Mouse (Mus musculus): ENCODE results near the gene Cited4. TPM values are rescaled to one million over a fixed set of nuclear protein-coding genes. Genes with fewer than 3 reads are reported as not detected.

Gene Cited4
- total and polyA plus RNA-seq, 2 experiments from 2014 or later: 5.2 to 6.6 TPM

DNA sequence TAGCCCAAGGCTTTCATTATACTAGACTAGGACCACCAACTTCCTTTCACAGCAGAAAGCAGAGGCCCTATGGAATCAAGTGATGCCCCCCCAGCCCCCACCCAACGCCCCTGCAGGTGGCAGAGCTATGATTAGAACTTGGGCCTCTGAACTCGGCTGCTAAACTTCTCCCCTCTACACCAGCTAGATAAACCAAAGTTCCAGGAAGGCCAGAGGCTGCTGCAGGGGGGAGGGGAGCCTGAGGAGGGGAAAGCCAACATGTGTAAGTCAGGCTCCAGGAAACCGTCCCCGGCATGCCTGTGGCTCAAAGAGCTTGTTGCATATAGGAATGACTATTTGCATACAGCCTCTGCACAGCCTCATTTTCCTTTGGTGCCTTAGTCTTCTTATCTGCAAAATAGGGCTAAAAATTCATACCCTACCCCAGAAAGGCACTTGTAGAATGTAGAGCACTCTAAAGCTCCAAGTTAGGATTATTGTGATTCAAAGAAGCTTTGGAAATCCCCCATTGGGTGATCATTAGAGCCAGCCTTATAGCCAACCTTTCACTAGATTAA is 1.1 kb upstream of the Cited4 start:
- H3K27ac ChIP-seq (ENCODE audit: low read depth, low read length): no peak overlapping the region
- H3K4me3 ChIP-seq (ENCODE audit: low read depth, low read length): no peak overlapping the region
- no peak for TF ChIP-seq CTCF (IDR thresholded peaks at IDR 0.05)
- no peaks in the 10 kb centered on the region for H3K9me3 ChIP-seq (ENCODE audit: low read length)
- H3K4me1 ChIP-seq (ENCODE audit: insufficient read depth, low read length): no peaks in the 10 kb centered on the region; the same call in 1 of the 2 replicates
- H3K9ac ChIP-seq (replicated peaks; ENCODE audit: low read length, poor library complexity, severe bottlenecking): no peak overlapping the region
- 44% methylated on average over 4 of the region's 4 CpGs for WGBS
- DNase-seq (ENCODE audit: low spot score): no peak
- no peaks in the 10 kb centered on the region for H3K36me3 ChIP-seq (ENCODE audit: insufficient read depth, low read length)
- no peak for ATAC-seq (ENCODE audit: low FRiP score)
- H3K27me3 ChIP-seq (ENCODE audit: insufficient read depth, low read length): peaks cover 13% of the 10 kb centered on the region; the same call in 1 of the 2 replicates
- no peak overlapping the region for H3K4me2 ChIP-seq (ENCODE audit: low read depth, low read length, poor library complexity, severe bottlenecking)

DNA sequence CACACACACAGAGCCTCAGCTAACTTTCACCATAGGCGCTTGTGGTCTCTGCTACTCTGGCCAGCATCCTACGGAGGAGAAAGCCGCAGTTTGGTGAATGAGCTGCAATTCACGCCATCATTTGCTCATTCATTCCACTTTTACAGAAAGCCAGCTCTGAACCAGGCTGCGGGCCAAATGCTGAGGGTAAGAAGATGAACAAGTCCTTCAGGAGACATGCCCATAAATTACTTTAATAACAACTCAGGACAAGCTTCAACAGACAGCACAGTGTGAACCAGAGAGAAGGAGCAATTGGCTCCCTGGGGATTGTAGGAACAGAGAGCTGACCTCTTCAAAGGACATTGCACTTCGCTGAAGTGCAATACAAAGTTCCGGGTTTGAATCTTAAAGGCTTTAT is 590 bp upstream of the Cited4 start:
- H3K4me1 ChIP-seq (ENCODE audit: insufficient read depth, low read length): no peaks in the 10 kb centered on the region; the same call in 1 of the 2 replicates
- no peak overlapping the region for H3K4me3 ChIP-seq (ENCODE audit: low read depth, low read length)
- H3K27ac ChIP-seq (ENCODE audit: low read depth, low read length): no peak overlapping the region
- no peak overlapping the region for H3K4me2 ChIP-seq (ENCODE audit: low read depth, low read length, poor library complexity, severe bottlenecking)
- peaks cover 13% of the 10 kb centered on the region; the same call in 1 of the 2 replicates for H3K27me3 ChIP-seq (ENCODE audit: insufficient read depth, low read length)
- no peak for TF ChIP-seq CTCF (IDR thresholded peaks at IDR 0.05)
- no peak for ATAC-seq (ENCODE audit: low FRiP score)
- no peaks in the 10 kb centered on the region for H3K9me3 ChIP-seq (ENCODE audit: low read length)
- no peak for DNase-seq (ENCODE audit: low spot score)
- WGBS: 60% methylated on average over 7 of the region's 7 CpGs
- no peak overlapping the region for H3K9ac ChIP-seq (replicated peaks; ENCODE audit: low read length, poor library complexity, severe bottlenecking)
- H3K36me3 ChIP-seq (ENCODE audit: insufficient read depth, low read length): no peaks in the 10 kb centered on the region

DNA sequence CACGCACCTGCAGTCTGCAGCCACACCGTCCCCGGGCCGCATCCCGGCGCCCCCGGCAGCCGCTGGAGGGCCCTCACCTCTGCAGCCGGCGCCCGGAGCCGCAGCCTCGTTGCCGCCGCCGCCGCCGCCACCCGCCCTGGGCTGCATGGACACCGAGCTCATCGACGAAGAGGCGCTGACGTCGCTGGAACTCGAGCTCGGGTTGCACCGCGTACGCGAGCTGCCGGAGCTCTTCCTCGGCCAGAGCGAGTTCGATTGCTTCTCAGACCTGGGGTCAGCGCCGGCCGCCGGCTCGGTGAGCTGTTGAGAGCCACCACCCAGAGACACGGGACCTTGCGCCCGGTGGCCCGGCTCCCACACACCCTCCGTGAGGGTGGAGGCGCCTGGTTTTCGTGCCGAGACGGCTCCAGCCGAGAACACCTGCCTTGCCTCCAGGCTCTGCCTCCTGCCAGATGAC is 701 bp downstream of the Cited4 start:
- peak; percentile 48 for ATAC-seq (ENCODE audit: low FRiP score)
- no peaks in the 10 kb centered on the region; the same call in 1 of the 2 replicates for H3K4me1 ChIP-seq (ENCODE audit: insufficient read depth, low read length)
- peak overlapping the region; percentile 34; the same call in 1 of the 2 replicates for H3K27ac ChIP-seq (ENCODE audit: low read depth, low read length)
- peak overlapping the region; percentile 96 for H3K4me2 ChIP-seq (ENCODE audit: low read depth, low read length, poor library complexity, severe bottlenecking)
- H3K9me3 ChIP-seq (ENCODE audit: low read length): no peaks in the 10 kb centered on the region
- TF ChIP-seq CTCF (IDR thresholded peaks at IDR 0.05): no peak
- H3K4me3 ChIP-seq (ENCODE audit: low read depth, low read length): peak overlapping the region; percentile 48
- H3K9ac ChIP-seq (replicated peaks; ENCODE audit: low read length, poor library complexity, severe bottlenecking): peak overlapping the region; percentile 66
- under 1% methylated on average over 32 of the region's 50 CpGs for WGBS
- H3K36me3 ChIP-seq (ENCODE audit: insufficient read depth, low read length): no peaks in the 10 kb centered on the region
- peak; percentile 42 for DNase-seq (ENCODE audit: low spot score)
- H3K27me3 ChIP-seq (ENCODE audit: insufficient read depth, low read length): peaks cover 13% of the 10 kb centered on the region; the same call in 1 of the 2 replicates

- peak overlapping the region; percentile 96 for H3K4me2 ChIP-seq (ENCODE audit: low read depth, low read length, poor library complexity, severe bottlenecking)
- H3K27ac ChIP-seq (ENCODE audit: low read depth, low read length): no peak overlapping the region
- no peaks in the 10 kb centered on the region; the same call in 1 of the 2 replicates for H3K4me1 ChIP-seq (ENCODE audit: insufficient read depth, low read length)
- WGBS: 17% methylated on average over 10 of the region's 10 CpGs
- peak; percentile 0; the same call in 1 of the 2 replicates for ATAC-seq (ENCODE audit: low FRiP score)
- TF ChIP-seq CTCF (IDR thresholded peaks at IDR 0.05): no peak
- H3K36me3 ChIP-seq (ENCODE audit: insufficient read depth, low read length): no peaks in the 10 kb centered on the region
- DNase-seq (ENCODE audit: low spot score): no peak
- H3K9me3 ChIP-seq (ENCODE audit: low read length): no peaks in the 10 kb centered on the region
- H3K27me3 ChIP-seq (ENCODE audit: insufficient read depth, low read length): peaks cover 13% of the 10 kb centered on the region; the same call in 1 of the 2 replicates
- peak overlapping the region; percentile 66 for H3K9ac ChIP-seq (replicated peaks; ENCODE audit: low read length, poor library complexity, severe bottlenecking)
- peak overlapping the region; percentile 48 for H3K4me3 ChIP-seq (ENCODE audit: low read depth, low read length)
Observed at GRCm38 (mm10) chr4:120667555-120667954, 1.2 kb downstream of the Cited4 start.

DNA sequence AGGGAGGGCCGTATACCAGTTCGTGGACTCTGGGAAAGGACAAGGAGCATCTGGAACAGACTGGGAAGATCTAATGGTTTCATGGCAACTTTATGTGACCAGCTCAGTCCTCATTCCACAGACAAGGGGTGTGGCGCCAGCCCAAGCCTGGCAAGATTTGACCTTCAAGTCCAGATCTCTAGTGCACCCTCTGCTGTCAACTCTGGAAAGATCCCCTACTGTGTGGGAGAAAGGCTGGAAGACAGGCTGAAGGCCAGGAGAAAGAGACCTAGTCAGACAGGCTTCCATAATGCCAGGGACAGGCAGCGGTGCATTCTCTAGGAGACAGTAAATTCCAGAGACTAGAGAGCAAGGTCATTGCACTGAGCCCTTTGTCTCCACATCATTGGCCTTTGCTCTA is 2.2 kb downstream of the Cited4 start:
- H3K27ac ChIP-seq (ENCODE audit: low read depth, low read length): no peak overlapping the region
- H3K36me3 ChIP-seq (ENCODE audit: insufficient read depth, low read length): no peaks in the 10 kb centered on the region
- ATAC-seq (ENCODE audit: low FRiP score) (no peak), DNase-seq (ENCODE audit: low spot score) (no peak)
- WGBS: 97% methylated on average over 4 of the region's 4 CpGs
- no peaks in the 10 kb centered on the region; the same call in 1 of the 2 replicates for H3K4me1 ChIP-seq (ENCODE audit: insufficient read depth, low read length)
- H3K27me3 ChIP-seq (ENCODE audit: insufficient read depth, low read length): peaks cover 13% of the 10 kb centered on the region; the same call in 1 of the 2 replicates
- H3K4me2 ChIP-seq (ENCODE audit: low read depth, low read length, poor library complexity, severe bottlenecking): no peak overlapping the region
- no peak for TF ChIP-seq CTCF (IDR thresholded peaks at IDR 0.05)
- no peak overlapping the region for H3K9ac ChIP-seq (replicated peaks; ENCODE audit: low read length, poor library complexity, severe bottlenecking)
- no peak overlapping the region for H3K4me3 ChIP-seq (ENCODE audit: low read depth, low read length)
- no peaks in the 10 kb centered on the region for H3K9me3 ChIP-seq (ENCODE audit: low read length)

DNA sequence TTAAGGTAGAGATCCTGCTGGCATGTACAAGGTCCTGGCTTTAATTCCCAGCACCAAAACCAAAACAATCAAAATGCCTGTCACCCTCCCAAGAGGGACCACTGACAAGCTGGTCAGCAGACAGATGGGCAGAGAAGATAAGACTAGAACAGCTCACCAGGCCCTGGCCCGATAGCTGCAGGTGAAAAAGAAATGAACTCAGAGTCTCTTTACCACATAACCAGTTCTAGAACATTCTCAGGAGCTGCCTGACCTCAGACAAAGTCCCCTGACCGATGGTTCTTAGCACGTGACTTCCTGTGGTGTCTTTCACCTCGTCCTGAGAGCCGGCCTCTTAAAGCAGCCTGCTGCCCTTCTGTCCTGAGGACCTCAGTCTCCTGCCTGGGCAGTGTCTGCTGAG is 3.2 kb downstream of the Cited4 start:
- no peaks in the 10 kb centered on the region for H3K9me3 ChIP-seq (ENCODE audit: low read length)
- no peak overlapping the region for H3K4me3 ChIP-seq (ENCODE audit: low read depth, low read length)
- no peak overlapping the region for H3K9ac ChIP-seq (replicated peaks; ENCODE audit: low read length, poor library complexity, severe bottlenecking)
- no peak for TF ChIP-seq CTCF (IDR thresholded peaks at IDR 0.05)
- no peak overlapping the region for H3K27ac ChIP-seq (ENCODE audit: low read depth, low read length)
- DNase-seq (ENCODE audit: low spot score): no peak
- peaks cover 13% of the 10 kb centered on the region; the same call in 1 of the 2 replicates for H3K27me3 ChIP-seq (ENCODE audit: insufficient read depth, low read length)
- H3K4me1 ChIP-seq (ENCODE audit: insufficient read depth, low read length): no peaks in the 10 kb centered on the region; the same call in 1 of the 2 replicates
- no peak overlapping the region for H3K4me2 ChIP-seq (ENCODE audit: low read depth, low read length, poor library complexity, severe bottlenecking)
- H3K36me3 ChIP-seq (ENCODE audit: insufficient read depth, low read length): no peaks in the 10 kb centered on the region
- ATAC-seq (ENCODE audit: low FRiP score): no peak
- WGBS: 77% methylated on average over 5 of the region's 5 CpGs

Data from midbrain, postnatal 0 days (tissue).